Mouse (Mus musculus) sigmoid colon, adult 10 weeks (tissue): ENCODE data around the gene Gm16440. TPM values are rescaled to one million over a fixed set of nuclear protein-coding genes. Genes with fewer than 3 reads are reported as not detected.

Source experiments
- polyA plus RNA-seq: library from polyadenylated mRNA; stranded (reverse); fragments of 350-450 nt; fragmentation: Illumina TruSeq; extraction: RNeasy Lipid Tissue Mini Kit (QIAGEN cat#74804); gene quantifications from one replicate; pipeline ENCODE4 v1.2.3, GENCODE M21; 2014; ENCODE audit warnings: low read depth, low replicate concordance

The Gm16440 gene
- not detected for polyA plus RNA-seq

DNA sequence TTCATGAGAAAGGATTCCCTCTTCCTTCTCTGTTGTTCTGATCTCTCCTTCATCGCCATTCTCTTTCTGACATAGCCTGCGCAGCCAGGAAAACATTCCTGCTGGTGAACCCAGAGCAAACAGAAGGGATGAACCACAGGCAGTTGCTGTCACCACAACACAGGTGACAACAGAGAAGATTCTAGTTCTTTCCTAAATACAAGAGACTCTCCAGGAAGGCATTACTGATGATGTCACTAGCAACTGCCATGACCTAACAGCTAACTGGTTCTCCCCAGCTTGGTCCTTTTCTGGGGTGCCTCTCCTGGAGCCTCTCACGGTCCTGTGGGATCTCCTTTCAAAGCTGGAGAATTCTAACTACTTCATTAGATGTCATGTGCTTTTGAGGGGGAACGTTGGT lies at the start of gene Gm16440:
Gene Gm16440, minus strand, starts transcription at position 101 of the 400 bp plus-strand sequence.

DNA sequence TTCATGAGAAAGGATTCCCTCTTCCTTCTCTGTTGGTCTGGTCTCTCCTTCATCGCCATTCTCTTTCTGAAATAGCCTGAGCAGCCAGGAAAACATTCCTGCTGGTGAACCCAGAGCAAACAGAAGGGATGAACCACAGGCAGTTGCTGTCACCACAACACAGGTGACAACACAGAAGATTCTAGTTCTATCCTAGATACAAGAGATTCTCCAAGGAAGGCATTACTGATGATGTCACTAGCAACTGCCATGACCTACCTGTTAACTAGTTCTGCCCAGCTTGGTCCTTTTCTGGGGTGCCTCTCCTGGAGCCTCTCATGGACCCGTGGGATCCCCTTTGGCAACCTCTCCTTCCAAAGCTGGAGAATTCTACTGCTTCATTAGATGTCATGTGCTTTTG lies 22.3 kb upstream of the Gm16440 start, which contains the start of gene Gm3591:
Gene Gm3591, minus strand, starts transcription at position 101 of the 400 bp plus-strand sequence.

GRCm38 (mm10) chr14:6343578-6343977 lies 46.5 kb downstream of the Gm16440 start, which contains the start of gene Gm3618:
Gm3618 (minus strand) TSS chr14:6343678.

Other genes with a start within 250 kb of the Gm16440 start
- gene Gm21560, start 171.0 kb downstream of the Gm16440 start, polyA plus RNA-seq, result not detected
- gene Gm3411, start 103.1 kb downstream of the Gm16440 start, polyA plus RNA-seq, result 6.8 TPM
- not detected for gene Gm21103, start 85.5 kb downstream of the Gm16440 start, polyA plus RNA-seq
- gene Gm3618, start 46.6 kb downstream of the Gm16440 start, polyA plus RNA-seq, result not detected
- gene Gm3591, start 22.2 kb upstream of the Gm16440 start, polyA plus RNA-seq, result not detected
- gene Gm3594, start 54.3 kb upstream of the Gm16440 start, polyA plus RNA-seq, result not detected
- not detected for gene Gm8356, start 147.0 kb upstream of the Gm16440 start, polyA plus RNA-seq
- gene Gm3629, start 200.3 kb upstream of the Gm16440 start, polyA plus RNA-seq, result 0.28 TPM
- gene Gm3460, start 232.1 kb upstream of the Gm16440 start, polyA plus RNA-seq, result not detected